Mouse (Mus musculus): ENCODE measurements at regions not wholly inside any gene's neighbourhood (a gene's known extent, or its start where the extent isn't known, plus 50 kb on each side); places are given as distances from the start of the nearest gene placed in this dataset.
A peak's percentile ranks its signal among the peaks of the same experiment; 100 is the strongest.

GRCm38 (mm10) chr9:49884516-49885343 is 86.0 kb upstream of the Ncam1 start:
- DNase-seq: peak; percentile 45 to 54

GRCm38 (mm10) chr9:49879361-49880128 is 80.8 kb upstream of the Ncam1 start:
- intact Hi-C loops (cut with DNase I): no loop called here
- DNase-seq: no peak

More at GRCm38 (mm10) chr9:49884516-49885343, 86.0 kb upstream of the Ncam1 start:
- intact Hi-C loops (cut with DNase I): no loop called here

- no peak for DNase-seq
- intact Hi-C loops (cut with DNase I): no loop called here
These were observed 76.2 kb upstream of the Ncam1 start for GRCm38 (mm10) chr9:49874881-49875280.

GRCm38 (mm10) chr9:49873550-49873949 is 74.8 kb upstream of the Ncam1 start:
- intact Hi-C loops (cut with DNase I): no loop called here
- DNase-seq: no peak

GRCm38 (mm10) chr9:49851522-49851921 is 52.8 kb upstream of the Ncam1 start:
- intact Hi-C loops (cut with DNase I): no loop called here
- DNase-seq: no peak

GRCm38 (mm10) chr9:49849442-49849841 is 50.7 kb upstream of the Ncam1 start:
- DNase-seq: no peak
- intact Hi-C loops (cut with DNase I): no loop called here

DNA sequence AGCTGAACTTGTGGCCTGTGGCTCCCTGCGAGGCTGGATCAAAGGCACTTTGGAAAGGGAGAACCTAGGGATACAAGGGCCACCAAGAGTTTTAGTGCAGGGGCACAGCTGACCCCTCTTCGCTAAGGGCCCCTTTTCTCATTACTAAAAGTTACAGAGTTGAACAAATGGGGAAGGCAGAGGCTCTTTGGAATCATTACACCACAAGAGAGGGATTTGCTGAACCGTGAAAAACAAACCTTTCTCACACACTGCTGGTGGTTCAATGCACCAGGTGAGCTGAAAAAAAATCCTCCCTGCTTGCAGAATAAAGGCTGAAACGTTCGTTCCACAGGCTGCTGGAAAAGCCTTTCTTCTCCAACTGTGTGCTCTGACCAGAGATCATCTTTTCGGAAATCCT is 50.2 kb upstream of the Ncam1 start:
- intact Hi-C loops (cut with DNase I): no loop called here
- no peak for DNase-seq

All from heart, postnatal 36 days (tissue).